Mouse (Mus musculus): Measurements from ENCODE around the gene Morc4. TPM values are rescaled to one million over a fixed set of nuclear protein-coding genes. Genes with fewer than 3 reads are reported as not detected.

Morc4 gene
- polyA plus RNA-seq, 1 experiment from 2014 or later = 7.2 TPM

- Histone ChIP-seq H3K4me3 (no peak overlapping the region), H3K27me3 (replicated peaks) (0 out of 2 replicates have a peak, but pooled peaks cover 3% of the 10 kb centered on the region), H3K4me1 (no peaks in the 10 kb centered on the region), H3K36me3 (no peaks in the 10 kb centered on the region), H3K27ac (no peak overlapping the region), H3K9ac (no peak overlapping the region), H3K4me2 (replicated peaks) (no peak overlapping the region), H3K9me3 (no peaks in the 10 kb centered on the region)
- WGBS = 38% methylated on average over 4 of the region's 4 CpGs
- ATAC-seq (ENCODE audit: low FRiP score, low read depth) = no peak
Observed at GRCm38 (mm10) chrX:139777357-139777756, 94.1 kb downstream of the Morc4 start.

GRCm38 (mm10) chrX:139775084-139775612 is 96.3 kb downstream of the Morc4 start:
- H3K4me2 ChIP-seq (replicated peaks) = no peak overlapping the region
- no peak overlapping the region for H3K9ac ChIP-seq
- H3K27me3 ChIP-seq (replicated peaks) = 0 out of 2 replicates have a peak, but pooled peaks cover 3% of the 10 kb centered on the region
- no peak for ATAC-seq (ENCODE audit: low FRiP score, low read depth)
- no peaks in the 10 kb centered on the region for H3K36me3 ChIP-seq
- 83% methylated on average over 7 of the region's 7 CpGs for WGBS
- no peak overlapping the region for H3K4me3 ChIP-seq
- no peaks in the 10 kb centered on the region for H3K9me3 ChIP-seq
- no peak overlapping the region for H3K27ac ChIP-seq
- no peaks in the 10 kb centered on the region for H3K4me1 ChIP-seq

DNA sequence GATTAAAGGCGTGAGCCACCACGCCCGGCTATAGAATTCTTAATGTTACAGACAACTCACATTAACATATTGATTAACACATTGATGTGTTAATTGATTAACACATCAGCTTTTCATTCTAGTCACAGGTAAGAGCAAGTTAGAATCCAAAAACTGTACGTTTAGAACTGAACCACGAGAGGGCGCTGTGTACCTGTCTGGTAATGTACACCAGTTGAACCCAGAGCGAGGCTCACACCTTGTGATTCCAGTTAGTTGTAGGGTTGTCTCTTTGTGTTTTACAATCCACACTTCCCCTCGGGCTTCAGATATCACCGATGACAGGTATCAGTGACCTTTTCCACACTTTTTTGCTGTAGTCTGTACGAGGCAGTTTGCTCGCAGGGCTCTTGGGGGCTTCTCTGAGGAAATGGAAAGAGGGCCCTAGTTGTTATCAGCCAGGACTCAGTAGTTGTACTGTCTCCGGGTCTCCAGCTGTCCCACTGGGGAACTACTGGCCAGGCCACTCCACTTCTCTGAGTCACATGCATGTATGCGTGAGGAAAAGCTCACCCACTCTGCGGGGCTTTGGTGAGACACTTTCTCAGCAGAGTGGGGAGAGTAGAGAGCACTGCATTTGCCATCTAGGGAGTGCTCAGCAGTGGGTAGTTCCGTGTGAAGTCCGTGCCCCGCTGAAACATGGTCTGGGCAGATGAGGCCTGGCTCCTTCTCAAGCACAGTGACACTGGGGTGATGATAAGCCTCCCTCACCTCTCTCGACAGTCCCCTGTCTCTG is 97.0 kb downstream of the Morc4 start:
- H3K27ac ChIP-seq = no peak overlapping the region
- no peak overlapping the region for H3K4me3 ChIP-seq
- no peaks in the 10 kb centered on the region for H3K4me1 ChIP-seq
- WGBS = 41% methylated on average over 18 of the region's 18 CpGs
- no peak overlapping the region for H3K9ac ChIP-seq
- H3K9me3 ChIP-seq = no peaks in the 10 kb centered on the region
- no peaks in the 10 kb centered on the region for H3K27me3 ChIP-seq (replicated peaks)
- no peak for ATAC-seq (ENCODE audit: low FRiP score, low read depth)
- H3K36me3 ChIP-seq = no peaks in the 10 kb centered on the region
- H3K4me2 ChIP-seq (replicated peaks) = no peak overlapping the region

Other genes starting within 250 kb of the Morc4 start
- gene Tbc1d8b, start 186.7 kb downstream of the Morc4 start, polyA plus RNA-seq (2016; fragmentation: Nextera tagmentation; extraction: Ambion mirVana) = 0.82 and 0.86 TPM in 2 replicates
- 0.25 and 0.37 TPM in 2 replicates for gene Gm15013, start 157.2 kb downstream of the Morc4 start, polyA plus RNA-seq (2016; fragmentation: Nextera tagmentation; extraction: Ambion mirVana)
- not detected in 2 replicates for gene Ripply1, start 89.3 kb downstream of the Morc4 start, polyA plus RNA-seq (2016; fragmentation: Nextera tagmentation; extraction: Ambion mirVana)
- 0.41 and 0.42 TPM in 2 replicates for gene Cldn2, start 70.8 kb downstream of the Morc4 start, polyA plus RNA-seq (2016; fragmentation: Nextera tagmentation; extraction: Ambion mirVana)
- gene Rbm41, start 126.9 kb upstream of the Morc4 start, polyA plus RNA-seq (2016; fragmentation: Nextera tagmentation; extraction: Ambion mirVana) = 6.8 and 7.4 TPM in 2 replicates
- gene Nup62cl, start 191.0 kb upstream of the Morc4 start, polyA plus RNA-seq (2016; fragmentation: Nextera tagmentation; extraction: Ambion mirVana) = 1.2 and 1.9 TPM in 2 replicates
- gene Pih1h3b, start 191.2 kb upstream of the Morc4 start, polyA plus RNA-seq (2016; fragmentation: Nextera tagmentation; extraction: Ambion mirVana) = not detected in 2 replicates